Mouse (Mus musculus) forebrain, embryonic 13.5 days (tissue): Measurements from ENCODE around the gene St6galnac3. TPM values are rescaled to one million over a fixed set of nuclear protein-coding genes. Genes with fewer than 3 reads are reported as not detected.

Experiments
- ATAC-seq: fragments of 200-750 bp; cut with Nextera tagmentation; 2 replicates; pipeline ENCODE4 v1.8.0; 2017
- H3K27ac ChIP-seq: fragments of 300-500 bp; sonication (generic); 2 replicates; pipeline ENCODE4 v1.5.1; 2015; ENCODE audit warnings: inconsistent platforms, mild to moderate bottlenecking, moderate library complexity
- H3K27me3 ChIP-seq: fragments of 300-500 bp; sonication (generic); 2 replicates; pipeline ENCODE4 v1.6.1; 2015; ENCODE audit warnings: mild to moderate bottlenecking, inconsistent platforms
- H3K36me3 ChIP-seq: fragments of 300-500 bp; sonication (generic); 2 replicates; pipeline ENCODE4 v1.6.1; 2015; ENCODE audit warnings: mild to moderate bottlenecking, inconsistent platforms; ENCODE audit not compliant: poor library complexity, severe bottlenecking
- H3K4me1 ChIP-seq: fragments of 300-500 bp; sonication (generic); 2 replicates; pipeline ENCODE4 v1.6.1; 2015; ENCODE audit warnings: inconsistent platforms
- H3K4me2 ChIP-seq: fragments of 300-500 bp; sonication (generic); 2 replicates; pipeline ENCODE4 v1.6.1; 2015; ENCODE audit warnings: inconsistent platforms, mild to moderate bottlenecking, moderate library complexity
- H3K4me3 ChIP-seq: fragments of 300-500 bp; sonication (generic); 2 replicates; pipeline ENCODE4 v1.5.1; 2015; ENCODE audit warnings: mild to moderate bottlenecking, inconsistent platforms
- H3K9ac ChIP-seq: fragments of 300-500 bp; sonication (generic); 2 replicates; pipeline ENCODE4 v1.6.1; 2015; ENCODE audit warnings: mild to moderate bottlenecking, inconsistent platforms
- H3K9me3 ChIP-seq: fragments of 300-500 bp; sonication (generic); replicated peaks from 2 replicates; pipeline ENCODE4 v1.6.1; 2016; ENCODE audit warnings: inconsistent platforms
- WGBS: fragments of 180-500 bp; shearing (Covaris S2); methylation state at CpG from one replicate; pipeline ENCODE4 v1.1.7; 2015; 5-methylcytosine and 5-hydroxymethylcytosine counted together
- polyA plus RNA-seq: library from polyadenylated mRNA; unstranded; fragments of >200 nt; fragmentation: Nextera tagmentation; extraction: Ambion mirVana; gene quantifications from 2 replicates; pipeline ENCODE4 v1.2.1, GENCODE M21; 2015

St6galnac3 gene
- polyA plus RNA-seq, 1 experiment from 2014 or later, result 20.7 TPM

- no peaks in the 10 kb centered on the region for H3K36me3 ChIP-seq
- H3K4me2 ChIP-seq, result no peak overlapping the region
- WGBS, result 68% methylated on average over 6 of the region's 6 CpGs
- peaks cover 32% of the 10 kb centered on the region for H3K4me1 ChIP-seq
- 0 out of 2 replicates have a peak, but pooled peaks cover 3% of the 10 kb centered on the region for H3K27me3 ChIP-seq
- H3K9me3 ChIP-seq, result no peaks in the 10 kb centered on the region
- no peak overlapping the region for H3K27ac ChIP-seq
- H3K9ac ChIP-seq, result no peak overlapping the region
- no peak overlapping the region for H3K4me3 ChIP-seq
- no peak for ATAC-seq
Measured at GRCm38 (mm10) chr3:153732035-153732434, 7.1 kb upstream of the St6galnac3 start.

DNA sequence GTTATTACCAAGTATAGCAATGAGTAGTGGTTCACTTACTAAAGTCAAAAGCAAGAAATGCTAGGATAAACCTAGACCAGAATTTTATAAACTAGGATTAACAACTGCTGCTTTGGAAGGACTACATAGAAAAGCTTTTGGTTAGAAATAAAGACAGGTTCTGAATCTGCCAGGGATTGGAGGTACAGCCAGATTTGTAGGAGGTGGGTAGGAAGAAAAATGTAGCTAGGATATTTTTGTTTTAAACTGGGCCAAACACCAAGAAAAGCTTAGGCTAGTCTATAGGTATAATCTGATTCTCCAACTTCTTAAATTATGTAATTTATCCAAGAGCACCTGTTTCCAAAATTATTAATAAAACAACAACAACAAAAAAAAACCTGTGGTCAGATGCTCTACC is 3.6 kb upstream of the St6galnac3 start:
- no peak overlapping the region for H3K9ac ChIP-seq
- no peaks in the 10 kb centered on the region for H3K36me3 ChIP-seq
- no peak overlapping the region for H3K27ac ChIP-seq
- H3K4me2 ChIP-seq, result no peak overlapping the region
- no peak for ATAC-seq
- H3K9me3 ChIP-seq, result no peaks in the 10 kb centered on the region
- peaks cover 20% of the 10 kb centered on the region for H3K4me1 ChIP-seq
- H3K27me3 ChIP-seq, result no peaks in the 10 kb centered on the region; the same call in 1 of the 2 replicates
- no peak overlapping the region for H3K4me3 ChIP-seq

DNA sequence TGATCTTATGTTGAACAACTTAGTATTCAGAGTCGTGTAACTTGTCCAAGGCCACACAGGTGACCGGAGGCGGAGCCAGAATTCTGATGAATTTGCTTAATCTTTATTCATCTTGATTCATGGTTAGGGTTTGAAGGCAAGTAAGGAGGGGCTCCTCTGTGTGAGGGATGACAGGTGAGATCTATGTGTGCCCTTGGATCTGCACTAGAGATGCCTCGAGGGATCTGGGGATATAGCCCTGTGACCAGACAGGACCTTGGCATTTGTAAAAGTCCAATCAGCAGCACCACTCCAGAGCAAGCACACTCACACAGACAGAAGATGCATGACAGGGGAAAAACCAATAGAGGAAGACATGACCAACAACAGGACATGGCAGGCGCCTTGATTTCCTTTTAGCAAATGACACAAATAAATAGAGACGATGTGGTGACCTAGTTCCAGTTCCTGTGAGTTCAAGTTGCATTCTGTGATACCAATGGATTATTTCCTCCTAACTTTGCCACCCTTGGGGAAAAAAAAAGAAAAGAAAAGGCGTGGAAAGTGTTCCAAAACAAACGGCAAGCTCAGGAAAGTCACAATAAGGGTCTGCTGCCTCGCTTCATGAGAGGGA is 1.4 kb downstream of the St6galnac3 start:
- peak overlapping the region; percentile 70 for H3K4me3 ChIP-seq
- H3K27ac ChIP-seq, result no peak overlapping the region
- 84% methylated on average over 9 of the region's 9 CpGs for WGBS
- H3K36me3 ChIP-seq, result no peaks in the 10 kb centered on the region
- peak overlapping the region; percentile 84; the same call in 1 of the 2 replicates for H3K9ac ChIP-seq
- H3K9me3 ChIP-seq, result no peaks in the 10 kb centered on the region
- peak overlapping the region; percentile 89 for H3K4me2 ChIP-seq
- peaks cover 15% of the 10 kb centered on the region for H3K4me1 ChIP-seq
- ATAC-seq, result no peak
- no peaks in the 10 kb centered on the region; the same call in 1 of the 2 replicates for H3K27me3 ChIP-seq

GRCm38 (mm10) chr3:153721525-153721924 is 3.4 kb downstream of the St6galnac3 start:
- Histone ChIP-seq H3K9me3 (no peaks in the 10 kb centered on the region), H3K4me2 (no peak overlapping the region), H3K36me3 (no peaks in the 10 kb centered on the region), H3K27ac (no peak overlapping the region), H3K27me3 (no peaks in the 10 kb centered on the region; the same call in 1 of the 2 replicates), H3K9ac (no peak overlapping the region), H3K4me1 (peaks cover 15% of the 10 kb centered on the region), H3K4me3 (no peak overlapping the region)
- WGBS, result 85% methylated on average over 16 of the region's 16 CpGs
- ATAC-seq, result no peak

- no peak for ATAC-seq
- H3K4me2 ChIP-seq, result no peak overlapping the region
- 80% methylated on average over 4 of the region's 4 CpGs for WGBS
- no peak overlapping the region for H3K27ac ChIP-seq
- H3K4me1 ChIP-seq, result peaks cover 15% of the 10 kb centered on the region
- no peaks in the 10 kb centered on the region for H3K27me3 ChIP-seq
- no peak overlapping the region for H3K4me3 ChIP-seq
- no peaks in the 10 kb centered on the region for H3K36me3 ChIP-seq
- H3K9ac ChIP-seq, result no peak overlapping the region
- no peaks in the 10 kb centered on the region for H3K9me3 ChIP-seq
Measured at GRCm38 (mm10) chr3:153720922-153721321, 4.1 kb downstream of the St6galnac3 start.

DNA sequence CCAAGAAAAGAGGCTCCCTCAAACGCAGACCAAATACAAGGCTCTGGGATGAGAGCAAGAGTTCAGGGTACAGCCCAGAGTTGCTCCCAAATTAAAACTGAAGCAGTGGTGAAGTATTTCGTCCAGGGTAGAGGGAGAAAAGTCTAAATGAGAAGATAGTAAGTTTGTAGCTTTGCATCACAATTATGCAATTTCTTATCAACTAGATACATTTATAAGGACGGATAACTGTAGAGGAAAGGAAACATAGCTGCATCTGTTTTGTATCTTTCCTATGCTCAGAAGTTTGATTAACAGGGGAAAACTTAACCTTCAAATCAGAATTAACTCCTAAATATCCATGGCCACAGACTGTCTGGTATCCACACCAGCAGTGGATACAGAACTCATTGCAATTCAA is 4.7 kb downstream of the St6galnac3 start:
- ATAC-seq, result no peak
- Histone ChIP-seq H3K4me2 (no peak overlapping the region), H3K4me1 (peaks cover 13% of the 10 kb centered on the region), H3K4me3 (no peak overlapping the region), H3K27me3 (no peaks in the 10 kb centered on the region), H3K36me3 (no peaks in the 10 kb centered on the region), H3K9me3 (no peaks in the 10 kb centered on the region), H3K27ac (0 out of 2 replicates have a peak overlapping the region, but pooled peaks have one; percentile 14), H3K9ac (no peak overlapping the region)
- 68% methylated on average over 3 of the region's 3 CpGs for WGBS

- Histone ChIP-seq H3K36me3 (no peaks in the 10 kb centered on the region), H3K4me1 (peaks cover 9% of the 10 kb centered on the region), H3K4me3 (no peak overlapping the region), H3K27ac (no peak overlapping the region), H3K9ac (no peak overlapping the region), H3K9me3 (peaks cover 3% of the 10 kb centered on the region; the same call in 1 of the 2 replicates), H3K4me2 (no peak overlapping the region), H3K27me3 (no peaks in the 10 kb centered on the region)
- no peak for ATAC-seq
- 87% methylated on average over 9 of the region's 9 CpGs for WGBS
Measured at GRCm38 (mm10) chr3:153719256-153719970, 5.6 kb downstream of the St6galnac3 start.

DNA sequence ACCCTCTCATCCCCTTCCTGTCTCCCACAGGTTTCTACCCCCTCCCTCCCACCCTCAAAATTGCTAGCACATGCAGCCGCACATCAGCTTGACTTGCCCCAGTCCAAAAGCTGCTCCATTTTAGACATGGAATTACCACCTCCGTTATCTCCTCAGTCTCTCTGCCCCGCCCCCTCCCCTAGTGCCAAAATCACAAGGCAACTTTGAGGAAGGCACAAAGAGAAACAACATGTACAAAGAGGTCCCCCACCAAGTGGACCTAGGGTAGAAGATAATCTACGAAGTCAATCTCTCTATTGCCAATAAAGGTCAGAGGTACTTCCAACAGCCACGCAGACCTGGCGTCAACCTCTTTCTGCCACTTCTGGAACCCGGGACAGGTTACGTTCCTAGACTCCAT is 6.2 kb downstream of the St6galnac3 start:
- Histone ChIP-seq H3K27me3 (no peaks in the 10 kb centered on the region), H3K9ac (no peak overlapping the region), H3K4me2 (no peak overlapping the region), H3K9me3 (peaks cover 8% of the 10 kb centered on the region; the same call in 1 of the 2 replicates), H3K27ac (no peak overlapping the region), H3K36me3 (0 out of 2 replicates have a peak, but pooled peaks cover 3% of the 10 kb centered on the region), H3K4me3 (no peak overlapping the region), H3K4me1 (peaks cover 2% of the 10 kb centered on the region)
- ATAC-seq, result no peak
- 81% methylated on average over 8 of the region's 8 CpGs for WGBS

DNA sequence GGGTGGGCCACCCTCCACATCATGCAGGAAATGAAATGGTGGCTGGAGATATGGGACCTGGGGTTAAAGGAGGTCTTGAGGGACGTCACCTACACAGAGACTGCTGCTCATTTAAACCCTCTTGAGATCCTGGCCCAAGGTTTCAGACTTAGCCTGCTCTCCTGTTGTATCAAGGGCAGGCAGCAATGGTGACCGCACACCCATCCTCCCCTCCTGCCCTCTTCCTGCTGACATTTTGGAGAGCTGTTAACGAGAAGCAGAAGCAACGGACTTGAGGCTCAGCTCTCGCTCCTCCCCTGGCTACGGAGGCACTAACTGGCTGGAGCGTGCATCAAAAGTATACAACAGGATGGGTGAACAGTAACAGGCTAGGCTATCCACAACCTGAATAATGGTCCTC is 7.2 kb downstream of the St6galnac3 start:
- no peaks in the 10 kb centered on the region for H3K27me3 ChIP-seq
- H3K4me2 ChIP-seq, result no peak overlapping the region
- H3K36me3 ChIP-seq, result 0 out of 2 replicates have a peak, but pooled peaks cover 3% of the 10 kb centered on the region
- no peak overlapping the region for H3K4me3 ChIP-seq
- ATAC-seq, result no peak
- H3K9ac ChIP-seq, result no peak overlapping the region
- no peaks in the 10 kb centered on the region for H3K4me1 ChIP-seq
- no peak overlapping the region for H3K27ac ChIP-seq
- H3K9me3 ChIP-seq, result peaks cover 8% of the 10 kb centered on the region; the same call in 1 of the 2 replicates
- WGBS, result 81% methylated on average over 7 of the region's 7 CpGs

DNA sequence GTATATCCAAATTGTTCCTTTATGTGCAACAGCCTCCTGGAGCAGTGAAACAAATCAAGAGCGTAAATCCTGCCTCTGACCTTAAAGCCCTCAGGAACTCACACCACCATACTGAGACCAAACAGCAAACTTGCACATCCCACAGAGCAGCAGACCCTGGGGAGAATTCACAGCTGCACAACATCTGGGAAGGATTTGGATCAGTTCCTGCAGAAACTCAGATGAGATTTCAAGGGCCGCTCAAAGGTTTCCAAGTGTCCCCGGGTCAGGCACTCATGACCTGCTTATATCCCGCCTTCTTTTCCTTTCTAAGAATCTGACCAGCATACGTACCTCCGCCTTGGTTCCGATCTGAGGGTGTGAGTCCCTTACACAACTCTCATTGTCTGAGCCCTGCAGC is 9.3 kb downstream of the St6galnac3 start:
- 0 out of 2 replicates have a peak, but pooled peaks cover 3% of the 10 kb centered on the region for H3K36me3 ChIP-seq
- H3K4me3 ChIP-seq, result no peak overlapping the region
- H3K4me2 ChIP-seq, result no peak overlapping the region
- H3K9ac ChIP-seq, result no peak overlapping the region
- H3K27me3 ChIP-seq, result no peaks in the 10 kb centered on the region
- WGBS, result 86% methylated on average over 7 of the region's 7 CpGs
- peaks cover 8% of the 10 kb centered on the region; the same call in 1 of the 2 replicates for H3K9me3 ChIP-seq
- no peak overlapping the region for H3K27ac ChIP-seq
- ATAC-seq, result no peak
- H3K4me1 ChIP-seq, result no peaks in the 10 kb centered on the region

DNA sequence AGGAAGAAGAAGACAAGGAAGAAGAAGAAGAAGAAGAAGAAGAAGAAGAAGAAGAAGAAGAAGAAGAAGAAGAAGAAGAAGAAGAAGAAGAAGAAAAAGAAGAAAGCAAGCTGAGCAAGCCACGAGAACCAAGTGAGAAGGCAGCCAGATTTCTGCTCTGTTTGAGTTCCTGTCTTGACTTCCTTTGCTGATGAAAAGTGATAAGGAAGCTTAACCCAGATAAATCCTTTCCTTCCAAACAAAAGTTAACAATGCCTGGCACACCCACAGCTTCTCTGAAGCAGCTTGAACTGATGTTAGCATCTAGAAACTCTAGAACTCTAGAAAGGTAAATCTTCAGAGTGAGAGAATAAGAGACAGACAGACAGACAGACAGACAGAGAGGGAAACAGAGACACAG is 14.4 kb downstream of the St6galnac3 start:
- 66% methylated on average over 1 of the region's 1 CpGs for WGBS
- H3K4me1 ChIP-seq, result no peaks in the 10 kb centered on the region
- H3K4me2 ChIP-seq, result no peak overlapping the region
- no peak overlapping the region for H3K9ac ChIP-seq
- ATAC-seq, result no peak
- no peak overlapping the region for H3K4me3 ChIP-seq
- no peaks in the 10 kb centered on the region for H3K27me3 ChIP-seq
- no peak overlapping the region for H3K27ac ChIP-seq
- H3K9me3 ChIP-seq, result peaks cover 8% of the 10 kb centered on the region; the same call in 1 of the 2 replicates
- 0 out of 2 replicates have a peak, but pooled peaks cover 3% of the 10 kb centered on the region for H3K36me3 ChIP-seq

GRCm38 (mm10) chr3:153707687-153708086 is 17.3 kb downstream of the St6galnac3 start:
- no peak overlapping the region for H3K4me3 ChIP-seq
- no peaks in the 10 kb centered on the region for H3K36me3 ChIP-seq
- ATAC-seq, result no peak
- no peaks in the 10 kb centered on the region for H3K27me3 ChIP-seq
- WGBS, result 77% methylated on average over 6 of the region's 6 CpGs
- H3K27ac ChIP-seq, result no peak overlapping the region
- H3K9me3 ChIP-seq, result no peaks in the 10 kb centered on the region
- H3K9ac ChIP-seq, result no peak overlapping the region
- H3K4me1 ChIP-seq, result peaks cover 4% of the 10 kb centered on the region
- no peak overlapping the region for H3K4me2 ChIP-seq
